ENCODE assay signal across 9 mouse cellular contexts in genomic region chr11:61377881-61378613, GRCm38 (mm10). TPM values are rescaled to one million over a fixed set of nuclear protein-coding genes. Genes with fewer than 3 reads are reported as not detected.
DNase-seq lines count a peak whose midpoint lies in the region; ATAC-seq and TF ChIP-seq lines count a peak whose summit lies in the region.
"Had no signal": no experiment of that assay in that cellular context is flagged by ENCODE, and none has a peak within 500 bp of the region (broad histone marks: within the 10 kb centered on the region; RNA-seq: fewer than 3 reads in every experiment).

Gene Slc47a1 (minus strand): TSS chr11:61378345.

- H3K36me3 ChIP-seq in E14TG2a.4 (ENCODE audit: insufficient read depth, low read length), result no peaks in the 10 kb centered on the region
- H3K36me3 ChIP-seq in heart, embryonic 11.5 days (ENCODE audit: control insufficient read depth, insufficient read depth, low read length), result no peaks in the 10 kb centered on the region
- no peaks in the 10 kb centered on the region for H3K36me3 ChIP-seq in kidney, embryonic 14.5 days (ENCODE audit: control insufficient read depth, insufficient read depth, low read length)
- H3K36me3 ChIP-seq in lung, postnatal 0 days (ENCODE audit: insufficient read depth, low read length), result no peaks in the 10 kb centered on the region

- peaks cover 15% of the 10 kb centered on the region; the same call in 1 of the 2 replicates for H3K4me1 ChIP-seq in E14TG2a.4 (replicated peaks; ENCODE audit: low read depth, low read length)
- 0 out of 2 replicates have a peak, but pooled peaks cover 13% of the 10 kb centered on the region for H3K4me1 ChIP-seq in heart, embryonic 11.5 days (ENCODE audit: control insufficient read depth, insufficient read depth, low read length)
- no peaks in the 10 kb centered on the region for H3K4me1 ChIP-seq in kidney, embryonic 14.5 days (ENCODE audit: control insufficient read depth, insufficient read depth, low read length)
- H3K4me1 ChIP-seq in lung, postnatal 0 days (ENCODE audit: insufficient read depth, low read depth, low read length), result no peaks in the 10 kb centered on the region

- H3K4me2 ChIP-seq in heart, embryonic 11.5 days, result peak within 1 kb of the TSS; percentile 63
- peak within 1 kb of the TSS; percentile 52 for H3K4me2 ChIP-seq in kidney, embryonic 14.5 days (replicated peaks; ENCODE audit: low read depth, low read length)
- H3K4me2 ChIP-seq in lung, postnatal 0 days (replicated peaks; ENCODE audit: low read depth, low read length), result peak within 1 kb of the TSS; percentile 47

- TF ChIP-seq CTCF in E14TG2a.4 (conservative IDR thresholded peaks at IDR 0.05; ENCODE audit: low read length), result no peak
- no peak for TF ChIP-seq CTCF in lung, postnatal 0 days (IDR thresholded peaks at IDR 0.05)

- peaks cover 73% of the 10 kb centered on the region for H3K27me3 ChIP-seq in E14TG2a.4 (ENCODE audit: insufficient read depth, low read length)
- H3K27me3 ChIP-seq in heart, embryonic 11.5 days (ENCODE audit: control insufficient read depth, insufficient read depth, low read length), result peaks cover 21% of the 10 kb centered on the region
- H3K27me3 ChIP-seq in kidney, embryonic 14.5 days (ENCODE audit: control insufficient read depth, insufficient read depth, low read length), result peaks cover 27% of the 10 kb centered on the region
- 0 out of 2 replicates have a peak, but pooled peaks cover 14% of the 10 kb centered on the region for H3K27me3 ChIP-seq in lung, postnatal 0 days (replicated peaks; ENCODE audit: insufficient read depth, low read length)

- H3K4me3 ChIP-seq in E14TG2a.4 (replicated peaks; ENCODE audit: low read length), result peak within 1 kb of the TSS; percentile 78
- peak within 1 kb of the TSS; percentile 22 for H3K4me3 ChIP-seq in heart, embryonic 11.5 days (ENCODE audit: low read depth, low read length)
- peak within 1 kb of the TSS; percentile 33 for H3K4me3 ChIP-seq in kidney, embryonic 14.5 days (ENCODE audit: low read length)
- H3K4me3 ChIP-seq in lung, postnatal 0 days (ENCODE audit: low read depth, low read length), result peak within 1 kb of the TSS; percentile 20; the same call in 1 of the 2 replicates

- H3K9ac ChIP-seq in heart, embryonic 11.5 days (ENCODE audit: low read depth, low read length), result peak within 1 kb of the TSS; percentile 61
- H3K9ac ChIP-seq in kidney, embryonic 14.5 days (ENCODE audit: low read depth, low read length), result peak within 1 kb of the TSS; percentile 12; the same call in 1 of the 2 replicates
- no peak within 1 kb of the TSS for H3K9ac ChIP-seq in lung, postnatal 0 days (replicated peaks; ENCODE audit: low read depth)

- H3K9me3 ChIP-seq in E14TG2a.4 (ENCODE audit: low read length), result 0 out of 2 replicates have a peak, but pooled peaks cover 4% of the 10 kb centered on the region
- H3K9me3 ChIP-seq in heart, embryonic 11.5 days (replicated peaks; ENCODE audit: control insufficient read depth, low read length), result no peaks in the 10 kb centered on the region
- H3K9me3 ChIP-seq in kidney, embryonic 14.5 days (ENCODE audit: control insufficient read depth, low read length), result no peaks in the 10 kb centered on the region
- H3K9me3 ChIP-seq in lung, postnatal 0 days (ENCODE audit: low read length), result no peaks in the 10 kb centered on the region

- peak; percentile 60 for DNase-seq in embryo, embryonic 11 days
- DNase-seq in lung, postnatal 0 days (ENCODE audit: low spot score), result peak; percentile 32
- peak; percentile 58 for DNase-seq in testis, postnatal 10 days (ENCODE audit: low spot score)
- DNase-seq in spleen, adult 12 weeks (ENCODE audit: low spot score), result no peak
- no peak for DNase-seq in left cerebral cortex, adult 11 months (ENCODE audit: low spot score)

- H3K27ac ChIP-seq in heart, embryonic 11.5 days (ENCODE audit: low read depth, low read length), result no peak within 1 kb of the TSS
- H3K27ac ChIP-seq in kidney, embryonic 14.5 days (ENCODE audit: low read depth, low read length), result no peak within 1 kb of the TSS
- no peak within 1 kb of the TSS for H3K27ac ChIP-seq in lung, postnatal 0 days (ENCODE audit: low read length)

- 16% methylated on average over 39 of the region's 39 CpGs for WGBS in heart, embryonic 11.5 days (ENCODE audit: insufficient replicate concordance)
- WGBS in kidney, embryonic 14.5 days, result 16% methylated on average over 33 of the region's 39 CpGs
- WGBS in lung, postnatal 0 days, result 10% methylated on average over 35 of the region's 39 CpGs

- no peak for TF ChIP-seq EP300 in lung, postnatal 0 days (IDR thresholded peaks at IDR 0.05)

- ATAC-seq in heart, embryonic 11.5 days (replicated peaks; ENCODE audit: insufficient number of reproducible peaks, low FRiP score, low TSS enrichment), result no peak
- ATAC-seq in kidney, embryonic 14.5 days (ENCODE audit: low FRiP score, low TSS enrichment), result no peak
- peak; percentile 62 for ATAC-seq in lung, postnatal 0 days
- ATAC-seq: Patski had no signal

RNA-seq across cellular contexts. Expression of gene Slc47a1, which starts in this region (rescaled TPM):
- 20.2 and 23.7 TPM in 2 replicates for polyA plus RNA-seq in heart, embryonic 11.5 days (2014; fragmentation: Nextera tagmentation; extraction: Ambion mirVana)
- polyA plus RNA-seq in kidney, embryonic 14.5 days (2014; fragmentation: Nextera tagmentation; extraction: Ambion mirVana), result 4.3 and 9.1 TPM in 2 replicates
- 2.9 and 3.0 TPM in 2 replicates for polyA plus RNA-seq in lung, postnatal 0 days (2015; fragmentation: Nextera tagmentation; extraction: Ambion mirVana)

Comparison
In these comparisons a context has a peak if more than half of its experiments do, and no peak if none do; other contexts are left out.
1. H3K4me3 ChIP-seq: peak in every context shown above with its lines; median percentile 78 in E14TG2a.4; 33 in kidney, embryonic 14.5 days; 22 in heart, embryonic 11.5 days; 20 in lung, postnatal 0 days.
2. DNase-seq: peak in embryo, embryonic 11 days (single experiment), lung, postnatal 0 days (single experiment) and testis, postnatal 10 days (single experiment); none in spleen, adult 12 weeks (single experiment) and left cerebral cortex, adult 11 months (single experiment).
3. Peak in every context shown above with its lines, with median percentiles within 50 percentile points of each other: H3K4me2 ChIP-seq.